Mouse (Mus musculus): ENCODE data around the gene Gabrb2.

Gabrb2 gene

GRCm38 (mm10) chr11:42418996-42419782 is at the start of gene Gabrb2:
Gabrb2 (plus strand) TSS chr11:42419757.
- no peak for DNase-seq (ENCODE audit: low spot score in 2 of 2)

- no peak for DNase-seq (ENCODE audit: low spot score in 2 of 2)
Measured at GRCm38 (mm10) chr11:42378983-42379382, 40.6 kb upstream of the Gabrb2 start.

- DNase-seq (ENCODE audit: low spot score in 2 of 2) = no peak
Measured at GRCm38 (mm10) chr11:42386486-42386885, 33.1 kb upstream of the Gabrb2 start.

- DNase-seq (ENCODE audit: low spot score in 2 of 2) = no peak
Measured at GRCm38 (mm10) chr11:42390682-42391290, 28.8 kb upstream of the Gabrb2 start.

GRCm38 (mm10) chr11:42393451-42393850 is 26.1 kb upstream of the Gabrb2 start:
- no peak for DNase-seq (ENCODE audit: low spot score in 2 of 2)

GRCm38 (mm10) chr11:42419791-42420633 is 455 bp downstream of the Gabrb2 start:
- no peak for DNase-seq (ENCODE audit: low spot score in 2 of 2)

- no peak for DNase-seq (ENCODE audit: low spot score in 2 of 2)
Measured at GRCm38 (mm10) chr11:42420634-42421470, 1.3 kb downstream of the Gabrb2 start.

- peak in 1 of 2 experiments; percentile 17 for DNase-seq (ENCODE audit: low spot score in 2 of 2)
Measured at GRCm38 (mm10) chr11:42423231-42423630, 3.7 kb downstream of the Gabrb2 start.

GRCm38 (mm10) chr11:42431495-42431894 is 11.9 kb downstream of the Gabrb2 start:
- DNase-seq (ENCODE audit: low spot score in 2 of 2) = no peak

- no peak for DNase-seq (ENCODE audit: low spot score in 2 of 2)
Measured at GRCm38 (mm10) chr11:42438978-42439377, 19.4 kb downstream of the Gabrb2 start.

- DNase-seq (ENCODE audit: low spot score in 2 of 2) = no peak
Measured at GRCm38 (mm10) chr11:42443641-42444040, 24.1 kb downstream of the Gabrb2 start.

GRCm38 (mm10) chr11:42448929-42449328 is 29.4 kb downstream of the Gabrb2 start:
- DNase-seq (ENCODE audit: low spot score in 2 of 2) = no peak

- no peak for DNase-seq (ENCODE audit: low spot score in 2 of 2)
Measured at GRCm38 (mm10) chr11:42464136-42464535, 44.6 kb downstream of the Gabrb2 start.

GRCm38 (mm10) chr11:42468381-42468780 is 48.8 kb downstream of the Gabrb2 start:
- no peak for DNase-seq (ENCODE audit: low spot score in 2 of 2)

- DNase-seq (ENCODE audit: low spot score in 2 of 2) = no peak
Measured at GRCm38 (mm10) chr11:42474523-42474922, 55.0 kb downstream of the Gabrb2 start.

- DNase-seq (ENCODE audit: low spot score in 2 of 2) = no peak
Measured at GRCm38 (mm10) chr11:42487625-42488024, 68.1 kb downstream of the Gabrb2 start.

- DNase-seq (ENCODE audit: low spot score in 2 of 2) = no peak
Measured at GRCm38 (mm10) chr11:42501166-42501565, 81.6 kb downstream of the Gabrb2 start.

- no peak for DNase-seq (ENCODE audit: low spot score in 2 of 2)
Measured at GRCm38 (mm10) chr11:42505436-42505835, 85.9 kb downstream of the Gabrb2 start.

GRCm38 (mm10) chr11:42505911-42506310 is 86.4 kb downstream of the Gabrb2 start:
- no peak for DNase-seq (ENCODE audit: low spot score in 2 of 2)

- DNase-seq (ENCODE audit: low spot score in 2 of 2) = no peak
Measured at GRCm38 (mm10) chr11:42521960-42522359, 102.4 kb downstream of the Gabrb2 start.

GRCm38 (mm10) chr11:42528226-42528881 is 108.8 kb downstream of the Gabrb2 start:
- DNase-seq (ENCODE audit: low spot score in 2 of 2) = no peak

Measured in spleen, postnatal 10 days (tissue).